Mouse (Mus musculus): ENCODE measurements around the gene Gnptg.

Gnptg gene

GRCm38 (mm10) chr17:25239695-25240636 lies at the start of gene Gnptg, which contains the start of gene Tsr3:
Gene Gnptg (minus strand): TSS chr17:25240124.
Gene Tsr3 (plus strand): TSS chr17:25240170.
- peak; percentile 72 for DNase-seq (ENCODE audit: low spot score)

DNA sequence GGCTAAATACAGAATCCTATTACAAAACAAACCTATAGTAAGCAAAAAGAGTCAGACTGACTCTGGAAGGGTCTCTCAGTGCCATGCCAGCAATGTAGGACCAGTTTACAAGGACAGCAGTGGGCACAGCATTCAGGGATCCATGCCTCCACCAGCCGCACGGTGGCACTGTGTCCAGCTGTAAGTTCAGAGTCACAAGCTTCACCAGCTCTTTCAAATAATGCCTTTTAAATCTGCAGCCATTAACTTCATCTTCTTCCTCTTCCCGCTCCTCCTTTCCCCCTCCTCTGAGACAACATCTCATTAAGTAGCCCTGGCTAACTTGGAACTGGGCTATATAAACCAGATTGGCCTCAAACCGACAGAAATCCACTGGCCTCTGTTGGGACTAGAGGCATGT lies 48.9 kb upstream of the Gnptg start:
- DNase-seq (ENCODE audit: low spot score), result no peak

DNA sequence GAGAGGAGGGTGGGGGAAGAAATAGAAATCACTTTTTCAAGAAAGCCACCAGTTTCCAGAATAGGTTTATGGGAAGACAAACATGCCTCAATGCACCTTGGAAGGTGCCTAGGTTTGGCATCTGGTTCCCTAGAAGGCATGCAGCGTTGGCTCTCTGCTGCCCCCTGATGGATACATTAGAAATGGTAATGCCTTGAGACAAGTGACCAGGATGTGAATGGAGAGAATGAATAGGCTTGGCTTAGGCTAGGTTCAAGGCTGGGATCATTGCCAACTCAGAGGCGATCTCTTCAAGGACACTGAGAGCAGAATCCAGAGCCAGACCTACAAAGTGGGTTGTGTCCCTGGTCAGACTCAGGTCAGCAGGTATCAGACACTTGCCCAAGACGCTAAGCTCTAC lies 45.1 kb upstream of the Gnptg start:
- peak; percentile 29 for DNase-seq (ENCODE audit: low spot score)

GRCm38 (mm10) chr17:25282133-25282532 lies 42.2 kb upstream of the Gnptg start:
- DNase-seq (ENCODE audit: low spot score), result peak; percentile 46

GRCm38 (mm10) chr17:25275833-25276232 lies 35.9 kb upstream of the Gnptg start:
- no peak for DNase-seq (ENCODE audit: low spot score)

- no peak for DNase-seq (ENCODE audit: low spot score)
Measured at GRCm38 (mm10) chr17:25274571-25275346, 34.8 kb upstream of the Gnptg start, which contains the start of gene Ube2i. Gene Ube2i (minus strand): TSS chr17:25274622.

- peak; percentile 88 for DNase-seq (ENCODE audit: low spot score)
Measured at GRCm38 (mm10) chr17:25273706-25274501, 34.0 kb upstream of the Gnptg start.

- peak; percentile 83 for DNase-seq (ENCODE audit: low spot score)
Measured at GRCm38 (mm10) chr17:25272951-25273705, 33.2 kb upstream of the Gnptg start.

- no peak for DNase-seq (ENCODE audit: low spot score)
Measured at GRCm38 (mm10) chr17:25272326-25272725, 32.4 kb upstream of the Gnptg start.

- DNase-seq (ENCODE audit: low spot score), result no peak
Measured at GRCm38 (mm10) chr17:25270795-25271335, 30.9 kb upstream of the Gnptg start.

DNA sequence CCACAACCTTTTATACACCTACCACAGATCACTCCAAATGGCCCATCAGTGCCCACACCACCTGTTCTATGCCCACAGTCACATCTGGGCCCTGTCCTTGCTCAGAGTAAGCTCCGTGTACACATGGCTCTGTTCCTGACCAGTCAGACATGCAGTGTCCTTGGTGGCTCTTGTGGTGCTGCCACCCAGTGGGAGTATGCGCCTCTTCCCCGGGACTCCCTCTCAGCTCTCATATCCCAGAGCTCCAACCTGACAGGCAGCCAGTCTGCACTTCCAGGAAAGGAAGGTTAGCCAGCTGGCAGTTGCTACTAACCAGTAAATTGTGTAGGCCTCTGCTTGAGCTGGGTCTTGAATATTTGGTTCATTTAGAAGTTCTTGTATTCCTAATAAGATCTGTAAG lies 24.5 kb upstream of the Gnptg start:
- peak; percentile 37 for DNase-seq (ENCODE audit: low spot score)

GRCm38 (mm10) chr17:25257804-25258261 lies 17.9 kb upstream of the Gnptg start:
- no peak for DNase-seq (ENCODE audit: low spot score)

GRCm38 (mm10) chr17:25256140-25256754 lies 16.3 kb upstream of the Gnptg start, which contains the start of gene Baiap3:
Gene Baiap3 (minus strand): TSS chr17:25256364.
- no peak for DNase-seq (ENCODE audit: low spot score)

- no peak for DNase-seq (ENCODE audit: low spot score)
Measured at GRCm38 (mm10) chr17:25255110-25255509, 15.2 kb upstream of the Gnptg start.

GRCm38 (mm10) chr17:25253760-25254159 lies 13.8 kb upstream of the Gnptg start:
- DNase-seq (ENCODE audit: low spot score), result no peak

DNA sequence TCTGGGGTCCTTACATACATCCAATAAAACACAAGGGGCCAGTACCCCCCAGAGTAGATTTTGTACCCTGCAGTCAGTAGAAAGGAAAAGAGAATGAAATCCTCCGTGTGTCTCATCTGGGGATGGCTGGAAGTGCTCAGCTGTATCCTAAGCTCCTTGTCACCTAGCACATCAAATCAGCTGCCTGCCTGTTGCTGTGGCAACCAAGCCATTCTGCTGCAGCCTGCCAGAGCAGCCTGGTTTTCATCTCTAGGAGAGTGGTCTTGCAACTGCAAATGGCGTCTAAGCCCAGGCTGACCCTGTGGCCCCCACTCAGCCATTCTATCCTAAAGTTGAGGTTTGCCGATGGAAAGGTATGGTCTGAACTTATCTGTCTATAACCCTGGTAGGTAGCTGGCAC lies 12.7 kb upstream of the Gnptg start:
- no peak for DNase-seq (ENCODE audit: low spot score)

- no peak for DNase-seq (ENCODE audit: low spot score)
Measured at GRCm38 (mm10) chr17:25250181-25250835, 10.4 kb upstream of the Gnptg start.

DNA sequence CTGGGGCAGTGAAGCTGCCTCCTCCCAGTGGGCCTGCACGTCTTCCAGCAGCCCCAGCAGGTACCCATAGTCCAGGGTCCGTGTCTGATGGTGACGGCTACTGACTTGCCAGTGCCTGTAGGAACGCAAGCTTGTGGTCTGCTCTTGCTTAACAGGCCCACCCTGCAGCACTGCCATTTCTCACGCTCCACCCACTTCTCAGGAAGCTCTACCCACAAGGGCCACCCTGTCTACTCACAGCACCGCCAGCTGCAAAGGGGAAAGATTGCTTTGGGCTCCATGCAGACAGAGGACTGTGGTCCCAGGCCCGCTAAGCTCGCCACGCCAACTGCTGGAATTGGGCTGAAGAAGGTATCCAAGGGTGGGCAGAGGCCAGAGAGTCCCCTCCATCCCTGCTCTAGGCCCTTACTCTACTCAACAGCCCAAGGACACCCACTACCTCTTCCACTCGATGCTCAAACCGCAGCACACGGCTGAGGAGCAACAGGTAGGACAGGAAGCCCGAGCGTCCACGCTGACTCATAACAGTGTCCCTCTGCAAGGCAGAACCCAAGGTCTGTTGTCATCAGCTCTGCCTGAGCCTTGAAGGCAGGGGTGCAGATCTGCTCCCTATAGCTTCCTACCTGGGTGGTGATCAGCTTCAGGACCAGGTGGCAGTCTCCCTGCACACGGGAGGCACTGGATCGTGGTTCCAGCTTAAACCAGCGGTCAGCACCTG lies 8.3 kb upstream of the Gnptg start:
- DNase-seq (ENCODE audit: low spot score), result no peak

- no peak for DNase-seq (ENCODE audit: low spot score)
Measured at GRCm38 (mm10) chr17:25244239-25244638, 4.3 kb upstream of the Gnptg start.

All from ovary, adult 18-20 months (tissue).